Mouse (Mus musculus) cerebellum, adult 2 months (tissue): ENCODE measurements around the gene Zan.

Experiments
- CTCF ChIP-seq: fragments of 200-500 bp; IDR thresholded peaks from 2 replicates; pipeline ENCODE4 v1.5.1; 2011; ENCODE audit warnings: low read depth, mild to moderate bottlenecking, control low read depth, low read length, moderate library complexity, borderline replicate concordance; ENCODE audit not compliant: insufficient read depth
- POLR2A ChIP-seq: fragments of 200-500 bp; IDR thresholded peaks from 2 replicates; pipeline ENCODE4 v1.6.1; 2011; ENCODE audit warnings: low read length, control low read depth, borderline replicate concordance; ENCODE audit not compliant: insufficient read depth

GRCm38 (mm10) chr5:137351058-137351380, 125.8 kb downstream of the Zan start:
- TF ChIP-seq POLR2A: no peak
- TF ChIP-seq CTCF: no peak
